Mouse (Mus musculus): Measurements from ENCODE around the gene Trim58. TPM values are rescaled to one million over a fixed set of nuclear protein-coding genes. Genes with fewer than 3 reads are reported as not detected.

The Trim58 gene
- polyA plus RNA-seq, 1 experiment from 2014 or later: not detected

DNA sequence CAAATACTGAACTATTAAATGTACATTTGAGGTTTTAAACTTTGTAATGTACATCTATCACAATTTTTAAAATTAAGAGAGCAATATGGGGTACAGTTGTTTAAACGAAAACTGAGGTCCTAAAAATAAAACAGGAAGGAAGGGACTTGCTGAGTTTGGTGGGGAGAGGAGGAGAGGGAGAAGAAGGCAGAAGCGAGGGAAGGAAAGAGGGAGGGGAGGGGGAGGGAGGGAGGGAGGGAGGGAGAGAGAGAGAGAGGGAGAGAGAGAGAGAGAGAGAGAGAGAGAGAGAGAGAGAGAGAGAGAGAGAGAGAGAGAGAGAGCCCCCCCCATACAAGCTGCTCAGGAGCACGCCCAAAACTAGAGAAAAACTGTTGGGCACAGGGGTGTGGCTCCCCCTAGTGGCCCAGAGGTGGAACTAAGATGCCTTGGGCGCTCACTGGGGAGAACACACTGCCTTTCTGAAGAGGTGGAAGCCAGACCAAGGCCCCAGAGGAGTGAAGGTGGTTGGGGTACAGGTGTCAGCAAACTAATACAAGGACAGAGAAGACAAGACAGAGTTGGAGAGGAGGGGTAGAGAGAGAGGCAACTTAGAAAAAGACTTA is 3.8 kb upstream of the Trim58 start:
- H3K36me3 ChIP-seq (ENCODE audit: control insufficient read depth, insufficient read depth, low read length): no peaks in the 10 kb centered on the region
- H3K4me3 ChIP-seq (ENCODE audit: low read length): no peak overlapping the region
- peaks cover 9% of the 10 kb centered on the region; the same call in 1 of the 2 replicates for H3K27me3 ChIP-seq (ENCODE audit: control insufficient read depth, insufficient read depth, low read length)
- 23% methylated on average over 4 of the region's 4 CpGs for WGBS
- H3K4me1 ChIP-seq (ENCODE audit: control insufficient read depth, insufficient read depth, low read length): 0 out of 2 replicates have a peak, but pooled peaks cover 9% of the 10 kb centered on the region
- H3K9ac ChIP-seq (ENCODE audit: low read depth, low read length): no peak overlapping the region
- H3K9me3 ChIP-seq (ENCODE audit: control insufficient read depth, low read length): no peaks in the 10 kb centered on the region
- H3K4me2 ChIP-seq (replicated peaks; ENCODE audit: low read depth, low read length): no peak overlapping the region
- no peak for ATAC-seq (ENCODE audit: low FRiP score, low TSS enrichment)
- no peak overlapping the region for H3K27ac ChIP-seq (ENCODE audit: low read depth, low read length)

DNA sequence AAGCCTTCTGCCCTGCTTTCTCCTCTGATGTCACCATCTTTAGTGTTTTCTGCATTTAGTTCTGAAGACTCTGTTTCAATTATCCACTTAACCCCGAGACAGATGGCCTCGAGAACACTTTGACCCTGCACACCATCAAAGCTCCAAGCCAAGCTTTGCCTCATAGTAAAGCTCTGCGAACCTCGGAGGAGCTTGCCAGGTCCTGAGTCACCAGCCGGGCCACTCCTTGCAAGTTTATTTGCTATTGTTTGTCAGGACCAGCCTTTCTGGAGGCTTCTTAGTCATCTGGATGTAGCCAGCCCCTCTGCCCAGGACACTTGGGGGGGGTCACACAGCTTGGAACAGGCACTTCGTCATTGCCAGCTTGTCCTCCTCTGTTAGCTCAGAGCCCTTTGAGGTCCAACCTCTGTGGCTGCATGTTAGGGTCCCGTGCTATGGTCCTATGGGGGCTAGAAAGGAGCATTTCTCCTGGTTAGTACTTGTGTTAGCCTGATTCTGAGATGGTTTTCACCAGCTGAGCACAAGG is 2.0 kb upstream of the Trim58 start:
- Histone ChIP-seq H3K9me3 (ENCODE audit: control insufficient read depth, low read length) (no peaks in the 10 kb centered on the region), H3K4me3 (ENCODE audit: low read length) (no peak overlapping the region), H3K27me3 (ENCODE audit: control insufficient read depth, insufficient read depth, low read length) (peaks cover 16% of the 10 kb centered on the region; the same call in 1 of the 2 replicates), H3K4me2 (replicated peaks; ENCODE audit: low read depth, low read length) (no peak overlapping the region), H3K36me3 (ENCODE audit: control insufficient read depth, insufficient read depth, low read length) (no peaks in the 10 kb centered on the region), H3K4me1 (ENCODE audit: control insufficient read depth, insufficient read depth, low read length) (0 out of 2 replicates have a peak, but pooled peaks cover 9% of the 10 kb centered on the region), H3K27ac (ENCODE audit: low read depth, low read length) (no peak overlapping the region), H3K9ac (ENCODE audit: low read depth, low read length) (no peak overlapping the region)
- WGBS: 35% methylated on average over 7 of the region's 7 CpGs
- ATAC-seq (ENCODE audit: low FRiP score, low TSS enrichment): no peak

DNA sequence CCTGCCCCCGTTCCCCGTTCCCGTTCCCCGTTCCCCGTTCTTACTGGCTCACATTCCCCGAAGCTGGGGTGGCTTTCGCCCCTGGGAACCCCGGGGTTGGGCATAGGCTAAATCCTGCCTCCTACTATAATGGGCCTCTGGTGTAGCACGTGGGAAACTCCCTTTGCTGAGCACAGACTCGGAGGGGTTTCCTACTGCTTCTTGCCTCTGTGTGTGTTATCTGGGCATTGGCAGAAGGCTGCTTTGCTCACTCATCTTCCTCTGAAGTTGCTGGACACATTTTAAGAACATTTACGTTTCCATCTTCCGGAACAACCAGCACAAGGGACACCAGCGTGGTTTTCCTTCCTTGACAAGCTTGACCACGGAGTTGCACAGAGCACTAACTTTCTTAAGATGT is 792 bp downstream of the Trim58 start:
- H3K4me1 ChIP-seq (ENCODE audit: control insufficient read depth, insufficient read depth, low read length): 0 out of 2 replicates have a peak, but pooled peaks cover 9% of the 10 kb centered on the region
- peak overlapping the region; percentile 29; the same call in 1 of the 2 replicates for H3K4me3 ChIP-seq (ENCODE audit: low read length)
- H3K9me3 ChIP-seq (ENCODE audit: control insufficient read depth, low read length): no peaks in the 10 kb centered on the region
- H3K4me2 ChIP-seq (replicated peaks; ENCODE audit: low read depth, low read length): peak overlapping the region; percentile 58; the same call in 1 of the 2 replicates
- H3K27me3 ChIP-seq (ENCODE audit: control insufficient read depth, insufficient read depth, low read length): peaks cover 13% of the 10 kb centered on the region; the same call in 1 of the 2 replicates
- H3K36me3 ChIP-seq (ENCODE audit: control insufficient read depth, insufficient read depth, low read length): no peaks in the 10 kb centered on the region
- H3K9ac ChIP-seq (ENCODE audit: low read depth, low read length): no peak overlapping the region
- WGBS: 31% methylated on average over 14 of the region's 14 CpGs
- H3K27ac ChIP-seq (ENCODE audit: low read depth, low read length): no peak overlapping the region
- no peak for ATAC-seq (ENCODE audit: low FRiP score, low TSS enrichment)

DNA sequence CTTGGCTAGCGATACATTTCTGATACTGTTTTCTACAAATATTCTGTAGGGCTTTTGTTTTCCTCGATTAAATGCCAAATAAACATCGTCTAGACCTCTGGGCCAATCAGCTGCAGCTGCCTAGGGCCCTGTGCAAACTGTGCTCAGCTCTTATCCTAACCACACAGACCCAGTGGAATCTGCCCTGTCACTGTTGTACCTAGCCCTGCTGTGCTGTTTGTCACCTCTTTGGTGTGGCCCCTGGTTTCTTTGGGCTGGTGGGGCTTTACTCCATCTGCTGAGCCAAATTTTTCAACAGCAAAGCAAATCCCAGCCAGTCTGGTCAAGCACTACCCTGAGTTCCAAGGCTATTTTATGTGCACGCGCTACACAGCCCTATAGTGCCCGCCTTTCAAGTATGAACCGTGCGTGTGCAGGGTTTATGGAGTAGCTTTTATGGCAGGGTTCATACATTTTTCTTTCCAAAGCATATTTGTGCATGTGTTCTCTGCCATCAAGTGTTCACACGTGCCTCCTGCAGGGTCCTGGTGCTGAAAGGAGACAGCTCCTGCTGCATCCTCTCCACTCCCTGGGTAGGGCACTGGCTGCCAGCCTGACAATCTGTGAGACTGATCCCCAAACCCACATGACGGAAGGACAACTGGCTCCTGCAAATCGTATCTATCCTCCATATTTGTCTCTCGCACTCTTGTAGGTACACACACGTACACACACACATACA is 1.5 kb downstream of the Trim58 start:
- 89% methylated on average over 13 of the region's 13 CpGs for whole genome bisulfite sequencing

DNA sequence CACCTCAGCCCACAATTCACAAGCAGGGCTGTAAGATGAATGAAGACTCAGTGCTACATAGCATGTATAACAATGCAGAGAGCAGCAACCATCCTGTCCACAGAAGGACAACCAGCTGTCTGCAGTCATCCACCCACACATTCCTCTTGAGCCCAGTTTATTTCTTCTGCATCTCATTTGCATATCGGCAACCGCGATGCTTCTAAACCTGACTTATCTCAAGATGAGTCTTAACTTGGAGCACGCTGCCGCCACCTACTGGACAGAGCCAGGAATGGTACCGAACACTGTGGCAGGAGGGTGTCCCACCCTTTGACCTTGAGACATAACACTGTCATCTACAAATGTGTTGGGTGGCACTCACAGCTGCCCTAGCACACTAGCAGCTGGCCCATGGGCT is 3.1 kb downstream of the Trim58 start:
- no peak for ATAC-seq (ENCODE audit: low FRiP score, low TSS enrichment)
- H3K27me3 ChIP-seq (ENCODE audit: control insufficient read depth, insufficient read depth, low read length): peaks cover 13% of the 10 kb centered on the region; the same call in 1 of the 2 replicates
- H3K4me3 ChIP-seq (ENCODE audit: low read length): no peak overlapping the region
- H3K4me2 ChIP-seq (replicated peaks; ENCODE audit: low read depth, low read length): no peak overlapping the region
- no peaks in the 10 kb centered on the region for H3K36me3 ChIP-seq (ENCODE audit: control insufficient read depth, insufficient read depth, low read length)
- no peak overlapping the region for H3K27ac ChIP-seq (ENCODE audit: low read depth, low read length)
- 0 out of 2 replicates have a peak, but pooled peaks cover 9% of the 10 kb centered on the region for H3K4me1 ChIP-seq (ENCODE audit: control insufficient read depth, insufficient read depth, low read length)
- no peaks in the 10 kb centered on the region for H3K9me3 ChIP-seq (ENCODE audit: control insufficient read depth, low read length)
- WGBS: 42% methylated on average over 6 of the region's 6 CpGs
- H3K9ac ChIP-seq (ENCODE audit: low read depth, low read length): no peak overlapping the region

More for the DNA sequence above, 1.5 kb downstream of the Trim58 start:
- H3K36me3 ChIP-seq (ENCODE audit: control insufficient read depth, insufficient read depth, low read length): no peaks in the 10 kb centered on the region
- no peak overlapping the region for H3K4me2 ChIP-seq (replicated peaks; ENCODE audit: low read depth, low read length)
- no peak for ATAC-seq (ENCODE audit: low FRiP score, low TSS enrichment)
- peaks cover 13% of the 10 kb centered on the region; the same call in 1 of the 2 replicates for H3K27me3 ChIP-seq (ENCODE audit: control insufficient read depth, insufficient read depth, low read length)
- 0 out of 2 replicates have a peak, but pooled peaks cover 9% of the 10 kb centered on the region for H3K4me1 ChIP-seq (ENCODE audit: control insufficient read depth, insufficient read depth, low read length)
- no peak overlapping the region for H3K9ac ChIP-seq (ENCODE audit: low read depth, low read length)
- H3K4me3 ChIP-seq (ENCODE audit: low read length): no peak overlapping the region
- no peak overlapping the region for H3K27ac ChIP-seq (ENCODE audit: low read depth, low read length)
- no peaks in the 10 kb centered on the region for H3K9me3 ChIP-seq (ENCODE audit: control insufficient read depth, low read length)

DNA sequence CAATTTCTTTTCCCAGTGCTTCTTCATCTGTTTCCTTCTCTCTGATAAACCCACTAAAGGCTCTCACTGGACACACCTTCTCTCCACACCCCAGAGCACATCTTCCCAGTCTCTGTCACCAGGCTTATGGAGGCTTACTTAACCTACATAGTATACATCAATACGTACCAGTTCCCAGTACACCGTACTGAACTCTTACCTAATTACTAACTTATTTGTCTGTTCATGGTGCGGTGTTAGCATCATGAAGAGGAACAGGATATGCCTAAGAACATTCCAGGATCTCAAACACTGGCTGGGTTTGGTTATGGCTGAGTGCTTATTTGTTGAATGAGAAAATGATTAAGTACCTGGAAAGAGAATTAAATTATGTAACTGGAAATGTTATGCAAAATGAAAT is 14.9 kb downstream of the Trim58 start:
- H3K27me3 ChIP-seq (ENCODE audit: control insufficient read depth, insufficient read depth, low read length): no peaks in the 10 kb centered on the region
- H3K4me1 ChIP-seq (ENCODE audit: control insufficient read depth, insufficient read depth, low read length): no peaks in the 10 kb centered on the region
- H3K4me3 ChIP-seq (ENCODE audit: low read length): no peak overlapping the region
- H3K27ac ChIP-seq (ENCODE audit: low read depth, low read length): no peak overlapping the region
- no peaks in the 10 kb centered on the region for H3K36me3 ChIP-seq (ENCODE audit: control insufficient read depth, insufficient read depth, low read length)
- H3K4me2 ChIP-seq (replicated peaks; ENCODE audit: low read depth, low read length): no peak overlapping the region
- no peaks in the 10 kb centered on the region for H3K9me3 ChIP-seq (ENCODE audit: control insufficient read depth, low read length)
- WGBS: 85% methylated on average over 3 of the region's 3 CpGs
- H3K9ac ChIP-seq (ENCODE audit: low read depth, low read length): no peak overlapping the region
- no peak for ATAC-seq (ENCODE audit: low FRiP score, low TSS enrichment)

DNA sequence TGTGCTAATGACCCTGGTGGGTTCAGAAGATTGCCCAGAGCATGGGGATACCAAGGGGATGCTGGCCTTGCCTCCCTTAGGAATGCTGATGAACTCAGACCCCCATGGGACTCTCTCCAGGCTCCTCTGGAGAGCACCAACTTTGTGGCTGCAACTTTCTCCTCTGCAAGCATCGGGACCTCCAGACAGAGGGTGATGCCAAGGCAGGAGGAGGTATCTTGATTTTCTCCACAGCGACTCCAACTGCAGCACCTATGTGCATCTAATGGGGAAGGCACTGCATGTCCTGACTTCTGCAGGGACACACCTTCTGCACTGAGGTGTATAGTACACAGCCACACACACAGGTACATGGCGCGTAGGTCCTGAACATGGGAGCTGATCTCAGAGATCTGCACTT is 18.3 kb downstream of the Trim58 start, which contains the start of gene Olfr322:
Gene Olfr322 (plus strand): TSS at position 187 of the 400 bp plus-strand sequence.
- no peak for ATAC-seq (ENCODE audit: low FRiP score, low TSS enrichment)
- no peaks in the 10 kb centered on the region for H3K9me3 ChIP-seq (ENCODE audit: control insufficient read depth, low read length)

DNA sequence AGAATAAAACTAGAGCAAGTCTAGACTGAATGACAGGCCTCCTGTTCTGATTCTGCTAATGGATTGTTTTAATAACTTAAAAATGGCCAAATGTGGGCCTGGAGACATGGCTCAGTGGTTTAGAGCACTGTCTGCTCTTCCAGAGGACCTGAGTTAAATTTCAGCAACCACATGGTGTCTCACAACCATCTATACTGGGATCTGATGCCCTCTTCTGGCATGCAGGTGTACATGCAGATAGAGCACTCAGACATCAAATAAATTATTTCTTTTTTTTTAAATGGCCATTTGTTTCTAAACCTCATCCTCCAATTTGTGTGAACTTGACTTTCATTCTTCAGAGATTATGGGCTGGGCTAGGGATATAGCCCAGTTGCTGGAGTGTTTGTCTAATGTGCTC is 29.0 kb downstream of the Trim58 start:
- Histone ChIP-seq H3K4me2 (replicated peaks; ENCODE audit: low read depth, low read length) (no peak overlapping the region), H3K27ac (ENCODE audit: low read depth, low read length) (no peak overlapping the region), H3K9ac (ENCODE audit: low read depth, low read length) (no peak overlapping the region), H3K9me3 (ENCODE audit: control insufficient read depth, low read length) (no peaks in the 10 kb centered on the region), H3K4me3 (ENCODE audit: low read length) (no peak overlapping the region), H3K36me3 (ENCODE audit: control insufficient read depth, insufficient read depth, low read length) (no peaks in the 10 kb centered on the region), H3K4me1 (ENCODE audit: control insufficient read depth, insufficient read depth, low read length) (no peaks in the 10 kb centered on the region), H3K27me3 (ENCODE audit: control insufficient read depth, insufficient read depth, low read length) (no peaks in the 10 kb centered on the region)
- no peak for ATAC-seq (ENCODE audit: low FRiP score, low TSS enrichment)

More for the DNA sequence above, 18.3 kb downstream of the Trim58 start, which contains the start of gene Olfr322:
- 89% methylated on average over 4 of the region's 4 CpGs for WGBS
- no peak within 1 kb of the TSS for H3K4me2 ChIP-seq (replicated peaks; ENCODE audit: low read depth, low read length)
- no peak within 1 kb of the TSS for H3K9ac ChIP-seq (ENCODE audit: low read depth, low read length)
- no peaks in the 10 kb centered on the region for H3K4me1 ChIP-seq (ENCODE audit: control insufficient read depth, insufficient read depth, low read length)
- no peak within 1 kb of the TSS for H3K27ac ChIP-seq (ENCODE audit: low read depth, low read length)
- no peaks in the 10 kb centered on the region for H3K36me3 ChIP-seq (ENCODE audit: control insufficient read depth, insufficient read depth, low read length)
- H3K27me3 ChIP-seq (ENCODE audit: control insufficient read depth, insufficient read depth, low read length): no peaks in the 10 kb centered on the region
- H3K4me3 ChIP-seq (ENCODE audit: low read length): no peak within 1 kb of the TSS

DNA sequence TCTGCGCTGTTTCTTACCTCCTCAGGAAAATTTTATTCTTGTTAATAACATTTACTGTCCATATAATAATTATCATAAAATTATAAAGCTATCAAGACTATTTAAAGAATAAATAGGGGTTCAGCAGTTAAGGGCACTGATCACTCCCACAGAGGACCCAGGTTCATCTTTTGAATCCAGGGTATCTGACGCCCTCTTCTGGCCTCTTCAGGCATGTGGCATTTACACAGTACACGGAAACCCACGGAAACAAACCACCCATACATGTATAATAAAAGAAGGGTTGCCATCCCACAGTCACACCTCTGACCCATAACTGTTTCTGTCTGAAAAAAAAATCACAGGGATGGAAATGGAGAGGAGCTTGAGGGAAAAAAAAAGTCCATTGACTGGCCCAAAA is 31.6 kb downstream of the Trim58 start:
- 57% methylated on average over 4 of the region's 4 CpGs for WGBS
- H3K36me3 ChIP-seq (ENCODE audit: control insufficient read depth, insufficient read depth, low read length): no peaks in the 10 kb centered on the region

More for the DNA sequence above, 31.6 kb downstream of the Trim58 start:
- no peak overlapping the region for H3K27ac ChIP-seq (ENCODE audit: low read depth, low read length)
- H3K4me3 ChIP-seq (ENCODE audit: low read length): no peak overlapping the region
- H3K9me3 ChIP-seq (ENCODE audit: control insufficient read depth, low read length): no peaks in the 10 kb centered on the region
- H3K9ac ChIP-seq (ENCODE audit: low read depth, low read length): no peak overlapping the region
- no peaks in the 10 kb centered on the region for H3K27me3 ChIP-seq (ENCODE audit: control insufficient read depth, insufficient read depth, low read length)
- no peak for ATAC-seq (ENCODE audit: low FRiP score, low TSS enrichment)
- H3K4me2 ChIP-seq (replicated peaks; ENCODE audit: low read depth, low read length): no peak overlapping the region
- H3K4me1 ChIP-seq (ENCODE audit: control insufficient read depth, insufficient read depth, low read length): no peaks in the 10 kb centered on the region

Measured in kidney, embryonic 14.5 days (tissue).